Mouse (Mus musculus) kidney, embryonic 14.5 days (tissue): Measurements from ENCODE around the gene Lgi4. TPM values are rescaled to one million over a fixed set of nuclear protein-coding genes. Genes with fewer than 3 reads are reported as not detected.

ENCODE experiments used
- ATAC-seq: fragments of 200-750 bp; cut with Nextera tagmentation; 2 replicates; pipeline ENCODE4 v1.8.0; 2017; ENCODE audit warnings: moderate number of reproducible peaks, mild to moderate bottlenecking, moderate TSS enrichment, moderate library complexity; ENCODE audit not compliant: low FRiP score, low TSS enrichment
- H3K27ac ChIP-seq: fragments of 300-500 bp; sonication (generic); 2 replicates; pipeline ENCODE4 v1.5.1; 2014; ENCODE audit warnings: low read depth, mild to moderate bottlenecking, low read length, moderate library complexity, mixed read lengths
- H3K27me3 ChIP-seq: fragments of 300-500 bp; sonication (generic); 2 replicates; pipeline ENCODE4 v1.6.1; 2014; ENCODE audit warnings: mild to moderate bottlenecking, low read length; ENCODE audit not compliant: control insufficient read depth, insufficient read depth
- H3K36me3 ChIP-seq: fragments of 300-500 bp; sonication (generic); 2 replicates; pipeline ENCODE4 v1.6.1; 2014; ENCODE audit warnings: low read length, mixed read lengths; ENCODE audit not compliant: control insufficient read depth, insufficient read depth
- H3K4me1 ChIP-seq: fragments of 300-500 bp; sonication (generic); 2 replicates; pipeline ENCODE4 v1.6.1; 2014; ENCODE audit warnings: low read length, mixed read lengths; ENCODE audit not compliant: control insufficient read depth, insufficient read depth
- H3K4me2 ChIP-seq: fragments of 300-500 bp; sonication (generic); replicated peaks from 2 replicates; pipeline ENCODE4 v1.6.1; 2014; ENCODE audit warnings: low read depth, mild to moderate bottlenecking, low read length
- H3K4me3 ChIP-seq: fragments of 300-500 bp; sonication (generic); 2 replicates; pipeline ENCODE4 v1.5.1; 2014; ENCODE audit warnings: mild to moderate bottlenecking, low read length
- H3K9ac ChIP-seq: fragments of 300-500 bp; sonication (generic); 2 replicates; pipeline ENCODE4 v1.6.1; 2014; ENCODE audit warnings: low read depth, mild to moderate bottlenecking, low read length, moderate library complexity
- H3K9me3 ChIP-seq: fragments of 300-500 bp; sonication (generic); 2 replicates; pipeline ENCODE4 v1.6.1; 2016; ENCODE audit warnings: low read length; ENCODE audit not compliant: control insufficient read depth
- WGBS: fragments of 180-500 bp; shearing (Covaris S2); extraction: QIAGEN DNeasy Blood & Tissue Kit; methylation state at CpG from one replicate; pipeline ENCODE4 v1.1.7; 2014; 5-methylcytosine and 5-hydroxymethylcytosine counted together
- polyA plus RNA-seq: library from polyadenylated mRNA; unstranded; fragments of >200 nt; fragmentation: Nextera tagmentation; extraction: Ambion mirVana; gene quantifications from 2 replicates; pipeline ENCODE4 v1.2.1, GENCODE M21; 2014

Gene Lgi4
- polyA plus RNA-seq, 1 experiment from 2014 or later: 0.47 TPM

GRCm38 (mm10) chr7:31077885-31078445, 18.8 kb downstream of the Lgi4 start:
- H3K27ac ChIP-seq: no peak overlapping the region
- WGBS: 45% methylated on average over 5 of the region's 5 CpGs
- H3K36me3 ChIP-seq: no peaks in the 10 kb centered on the region
- H3K9ac ChIP-seq: no peak overlapping the region
- H3K4me2 ChIP-seq: no peak overlapping the region
- no peak overlapping the region for H3K4me3 ChIP-seq
- H3K27me3 ChIP-seq: no peaks in the 10 kb centered on the region
- 0 out of 2 replicates have a peak, but pooled peaks cover under 1% of the 10 kb centered on the region for H3K4me1 ChIP-seq
- no peaks in the 10 kb centered on the region for H3K9me3 ChIP-seq
- peak; percentile 45 for ATAC-seq

- 80% methylated on average over 8 of the region's 8 CpGs for WGBS
- Histone ChIP-seq H3K4me1 (no peaks in the 10 kb centered on the region), H3K4me2 (no peak overlapping the region), H3K36me3 (no peaks in the 10 kb centered on the region), H3K4me3 (no peak overlapping the region), H3K27ac (no peak overlapping the region), H3K9me3 (no peaks in the 10 kb centered on the region), H3K27me3 (no peaks in the 10 kb centered on the region), H3K9ac (no peak overlapping the region)
- no peak for ATAC-seq
Measured at GRCm38 (mm10) chr7:31079670-31080069, 20.5 kb downstream of the Lgi4 start.

GRCm38 (mm10) chr7:31080611-31081010, 21.5 kb downstream of the Lgi4 start:
- H3K36me3 ChIP-seq: no peaks in the 10 kb centered on the region
- H3K9me3 ChIP-seq: no peaks in the 10 kb centered on the region
- no peaks in the 10 kb centered on the region for H3K27me3 ChIP-seq
- ATAC-seq: no peak
- no peaks in the 10 kb centered on the region for H3K4me1 ChIP-seq
- H3K9ac ChIP-seq: no peak overlapping the region
- WGBS: 60% methylated on average over 3 of the region's 3 CpGs
- H3K4me3 ChIP-seq: no peak overlapping the region
- H3K4me2 ChIP-seq: no peak overlapping the region
- H3K27ac ChIP-seq: no peak overlapping the region

GRCm38 (mm10) chr7:31081106-31081505, 22.0 kb downstream of the Lgi4 start:
- Histone ChIP-seq H3K9me3 (no peaks in the 10 kb centered on the region), H3K4me2 (no peak overlapping the region), H3K27ac (no peak overlapping the region), H3K9ac (no peak overlapping the region), H3K4me1 (no peaks in the 10 kb centered on the region), H3K36me3 (no peaks in the 10 kb centered on the region), H3K27me3 (no peaks in the 10 kb centered on the region), H3K4me3 (no peak overlapping the region)
- ATAC-seq: no peak
- 61% methylated on average over 1 of the region's 1 CpGs for WGBS

DNA sequence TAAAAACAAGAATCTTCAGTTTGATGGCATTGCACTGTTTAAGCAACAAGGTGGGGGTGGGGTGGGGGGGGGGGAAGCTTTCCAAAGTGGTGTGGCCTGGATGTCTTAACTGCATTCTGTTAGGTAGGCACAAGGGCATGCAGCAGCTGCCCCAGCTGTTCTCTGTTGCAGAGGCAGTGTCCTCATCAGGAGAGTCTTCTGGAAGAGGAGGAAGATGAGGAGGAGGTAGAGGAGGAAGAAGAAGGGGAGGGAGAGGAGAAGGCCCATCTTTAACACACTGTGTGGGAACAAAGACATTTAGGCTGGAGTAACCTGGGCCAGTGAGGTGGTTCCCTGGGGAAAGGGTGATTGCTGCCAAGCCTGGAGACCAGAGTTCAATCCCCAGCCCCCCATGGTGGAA, 23.0 kb downstream of the Lgi4 start:
- no peaks in the 10 kb centered on the region for H3K4me1 ChIP-seq
- H3K27ac ChIP-seq: no peak overlapping the region
- ATAC-seq: no peak
- no peak overlapping the region for H3K4me2 ChIP-seq
- H3K4me3 ChIP-seq: no peak overlapping the region
- no peak overlapping the region for H3K9ac ChIP-seq
- H3K9me3 ChIP-seq: no peaks in the 10 kb centered on the region
- H3K27me3 ChIP-seq: no peaks in the 10 kb centered on the region
- H3K36me3 ChIP-seq: no peaks in the 10 kb centered on the region

DNA sequence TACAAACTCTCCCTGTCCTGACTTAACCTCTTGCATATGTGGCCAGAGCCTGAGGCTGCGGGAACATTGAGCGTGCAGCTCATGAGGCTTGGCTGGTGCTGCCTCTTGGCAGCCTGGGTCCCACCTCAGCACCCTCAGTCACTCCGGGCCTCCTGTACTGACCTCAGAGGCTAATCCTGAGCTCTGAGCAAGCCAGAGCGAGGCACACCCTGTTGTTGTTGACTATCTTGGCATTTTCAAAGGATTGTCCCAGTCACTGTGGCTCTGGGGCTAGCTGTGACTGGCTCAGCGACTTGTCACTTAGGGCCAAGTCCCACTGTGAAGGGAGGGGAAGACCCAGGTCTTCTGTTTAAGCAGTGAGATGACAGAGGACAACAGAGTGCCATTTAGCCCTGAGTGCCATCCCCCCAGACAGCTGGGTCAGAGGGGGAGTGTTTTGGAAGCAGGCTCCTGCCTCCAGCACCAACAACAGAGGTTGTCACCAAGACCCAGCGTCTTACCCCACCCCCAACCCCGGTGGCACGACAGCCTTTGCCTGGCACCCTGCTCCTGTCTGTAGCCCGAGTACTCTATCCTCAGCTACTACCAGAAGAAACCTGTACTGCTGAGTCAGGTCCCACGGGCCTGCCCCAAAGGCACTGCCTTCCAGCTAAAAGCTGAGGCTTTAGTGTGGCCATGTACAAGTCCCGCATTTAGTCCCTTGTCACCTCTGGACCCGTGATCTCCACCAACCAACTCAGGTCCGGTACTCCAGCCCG, 23.9 kb downstream of the Lgi4 start:
- no peak overlapping the region for H3K4me2 ChIP-seq
- 68% methylated on average over 14 of the region's 14 CpGs for WGBS
- no peak for ATAC-seq
- H3K4me1 ChIP-seq: no peaks in the 10 kb centered on the region
- no peaks in the 10 kb centered on the region for H3K36me3 ChIP-seq
- no peak overlapping the region for H3K4me3 ChIP-seq
- H3K27ac ChIP-seq: no peak overlapping the region
- H3K9ac ChIP-seq: no peak overlapping the region; the same call in 1 of the 2 replicates
- H3K9me3 ChIP-seq: no peaks in the 10 kb centered on the region
- H3K27me3 ChIP-seq: no peaks in the 10 kb centered on the region

DNA sequence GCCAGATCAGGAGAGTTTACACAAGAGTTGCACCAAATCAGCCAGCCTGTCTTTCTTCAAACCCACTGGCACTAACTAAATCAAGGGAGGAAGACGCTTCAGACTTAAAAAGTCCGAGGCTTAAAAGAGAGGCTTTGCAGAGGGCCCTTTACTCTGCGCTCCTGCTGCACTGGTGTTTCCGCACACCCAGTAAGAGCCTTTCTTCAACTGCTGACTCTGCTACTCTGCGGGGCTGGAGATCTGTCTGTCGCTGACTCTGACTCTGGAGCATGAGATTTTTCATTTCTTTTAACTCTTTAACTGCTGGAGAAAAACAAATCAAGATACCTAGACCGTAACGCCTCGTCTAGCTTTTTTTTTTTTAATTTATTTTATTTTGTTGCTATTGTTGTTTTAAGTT, 25.0 kb downstream of the Lgi4 start:
- Histone ChIP-seq H3K27me3 (no peaks in the 10 kb centered on the region), H3K4me1 (no peaks in the 10 kb centered on the region), H3K9me3 (no peaks in the 10 kb centered on the region), H3K27ac (peak overlapping the region; percentile 30; the same call in 1 of the 2 replicates), H3K36me3 (no peaks in the 10 kb centered on the region), H3K4me3 (no peak overlapping the region), H3K9ac (no peak overlapping the region), H3K4me2 (no peak overlapping the region)
- ATAC-seq: peak; percentile 22; the same call in 1 of the 2 replicates
- WGBS: 52% methylated on average over 9 of the region's 9 CpGs

- no peak for ATAC-seq
- no peak overlapping the region for H3K9ac ChIP-seq
- H3K27ac ChIP-seq: no peak overlapping the region
- H3K9me3 ChIP-seq: no peaks in the 10 kb centered on the region
- WGBS: 48% methylated on average over 3 of the region's 3 CpGs
- no peaks in the 10 kb centered on the region for H3K27me3 ChIP-seq
- no peaks in the 10 kb centered on the region for H3K36me3 ChIP-seq
- H3K4me3 ChIP-seq: no peak overlapping the region
- no peak overlapping the region for H3K4me2 ChIP-seq
- H3K4me1 ChIP-seq: no peaks in the 10 kb centered on the region
Measured at GRCm38 (mm10) chr7:31085171-31085570, 26.0 kb downstream of the Lgi4 start.

GRCm38 (mm10) chr7:31086175-31086755, 27.1 kb downstream of the Lgi4 start:
- WGBS: 88% methylated on average over 9 of the region's 9 CpGs

More at GRCm38 (mm10) chr7:31086175-31086755, 27.1 kb downstream of the Lgi4 start:
- Histone ChIP-seq H3K27ac (no peak overlapping the region), H3K4me2 (no peak overlapping the region), H3K27me3 (no peaks in the 10 kb centered on the region), H3K9ac (no peak overlapping the region), H3K4me3 (no peak overlapping the region), H3K9me3 (no peaks in the 10 kb centered on the region), H3K36me3 (no peaks in the 10 kb centered on the region), H3K4me1 (no peaks in the 10 kb centered on the region)
- ATAC-seq: no peak
